Mouse (Mus musculus): Measurements from ENCODE around the gene Kdm4b.

Kdm4b gene

DNA sequence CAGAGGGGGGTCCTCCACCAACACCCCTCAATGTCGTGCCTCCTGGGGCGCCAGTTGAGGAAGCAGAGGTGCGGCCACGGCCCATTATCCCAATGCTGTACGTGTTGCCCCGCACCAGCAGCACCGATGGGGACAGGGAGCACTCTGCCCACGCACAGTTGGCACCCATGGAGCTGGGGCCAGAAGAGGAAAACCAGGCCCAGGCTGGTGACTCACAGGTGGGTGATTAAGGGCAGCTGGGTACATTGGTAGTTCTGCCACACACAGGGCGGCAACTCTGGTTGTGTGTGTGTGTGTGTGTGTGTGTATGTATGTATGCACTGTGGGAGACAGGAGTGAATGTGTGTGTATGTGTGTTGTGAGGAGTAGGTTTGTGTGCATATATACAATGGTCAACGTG is 68.0 kb downstream of the Kdm4b start:
- no peak for DNase-seq

DNA sequence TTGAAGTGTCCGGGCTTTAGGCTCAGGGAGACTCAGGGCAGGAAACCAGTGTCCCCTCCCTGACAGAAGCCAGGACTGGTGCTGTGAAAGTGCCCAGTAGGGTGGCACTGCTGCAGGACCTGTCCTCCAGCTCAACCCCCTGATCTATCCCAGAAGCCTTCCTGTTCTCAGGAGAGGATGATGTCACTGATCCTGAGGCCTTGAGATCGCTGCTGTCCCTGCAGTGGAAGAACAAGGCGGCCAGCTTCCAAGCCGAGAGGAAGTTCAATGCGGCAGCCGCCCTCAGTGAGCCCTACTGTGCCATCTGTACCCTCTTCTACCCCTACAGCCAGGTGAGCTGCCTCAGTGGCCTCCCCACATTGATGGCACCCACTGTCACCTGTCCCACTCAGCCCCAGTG is 70.2 kb downstream of the Kdm4b start:
- DNase-seq = no peak

DNA sequence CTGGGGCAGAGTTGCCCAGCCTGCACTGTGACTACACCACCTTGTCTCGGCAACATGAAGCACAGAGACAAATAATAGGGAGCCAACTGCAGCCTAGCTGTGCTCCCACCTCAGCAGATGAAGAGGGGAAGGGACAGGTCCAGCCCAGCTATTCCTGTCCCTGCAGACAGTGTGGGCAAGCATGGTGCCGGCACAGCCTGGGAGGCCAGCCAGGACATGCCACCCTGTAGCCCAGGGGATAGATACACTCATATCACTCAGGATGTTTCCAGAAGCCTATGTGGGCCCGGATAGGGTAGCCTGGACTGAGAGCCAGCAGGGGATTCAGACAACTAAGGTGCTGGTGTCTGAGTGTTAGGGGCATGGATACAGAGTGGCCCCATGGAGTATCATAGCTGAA is 74.4 kb downstream of the Kdm4b start:
- DNase-seq = no peak

DNA sequence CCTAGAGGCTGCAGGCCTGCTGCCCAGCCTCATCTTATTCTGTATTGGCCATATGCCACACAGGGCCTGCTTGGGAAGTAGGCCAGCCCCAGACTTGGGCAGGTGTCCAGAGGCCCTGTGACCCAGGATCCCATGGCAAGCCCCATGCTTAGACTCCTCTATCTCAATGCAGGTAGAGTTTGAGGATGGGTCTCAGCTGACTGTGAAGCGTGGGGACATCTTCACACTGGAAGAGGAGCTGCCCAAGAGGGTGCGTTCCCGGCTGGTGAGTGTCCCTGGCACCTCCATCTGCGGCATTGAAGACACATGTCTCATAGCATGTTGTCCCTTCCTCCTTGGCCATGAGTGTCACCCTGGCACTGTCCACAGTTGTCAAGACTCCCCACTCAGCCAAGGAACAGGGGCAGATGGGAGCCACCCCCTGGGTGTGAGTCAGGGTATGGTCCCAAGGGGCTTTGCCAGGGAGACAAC is 75.2 kb downstream of the Kdm4b start:
- no peak for DNase-seq

DNA sequence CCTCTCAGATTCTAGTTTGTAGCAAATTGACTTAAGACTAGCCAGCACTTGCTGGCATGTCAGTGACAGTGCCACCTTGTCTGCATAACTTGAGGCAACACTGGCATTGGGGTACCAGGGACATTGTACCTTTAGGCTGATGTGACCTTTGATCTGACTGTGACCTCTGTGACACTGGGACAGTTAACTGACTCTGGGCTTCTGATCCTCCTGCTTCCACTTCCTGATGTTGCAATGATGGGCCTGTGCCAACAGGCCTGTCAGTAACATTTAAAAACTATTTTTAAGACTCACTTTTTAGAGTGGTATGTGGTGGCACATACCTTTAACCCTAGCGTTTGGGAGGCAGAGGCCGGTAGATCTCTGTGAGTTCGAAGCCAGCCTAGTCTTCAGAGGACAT is 79.5 kb downstream of the Kdm4b start:
- DNase-seq = no peak

DNA sequence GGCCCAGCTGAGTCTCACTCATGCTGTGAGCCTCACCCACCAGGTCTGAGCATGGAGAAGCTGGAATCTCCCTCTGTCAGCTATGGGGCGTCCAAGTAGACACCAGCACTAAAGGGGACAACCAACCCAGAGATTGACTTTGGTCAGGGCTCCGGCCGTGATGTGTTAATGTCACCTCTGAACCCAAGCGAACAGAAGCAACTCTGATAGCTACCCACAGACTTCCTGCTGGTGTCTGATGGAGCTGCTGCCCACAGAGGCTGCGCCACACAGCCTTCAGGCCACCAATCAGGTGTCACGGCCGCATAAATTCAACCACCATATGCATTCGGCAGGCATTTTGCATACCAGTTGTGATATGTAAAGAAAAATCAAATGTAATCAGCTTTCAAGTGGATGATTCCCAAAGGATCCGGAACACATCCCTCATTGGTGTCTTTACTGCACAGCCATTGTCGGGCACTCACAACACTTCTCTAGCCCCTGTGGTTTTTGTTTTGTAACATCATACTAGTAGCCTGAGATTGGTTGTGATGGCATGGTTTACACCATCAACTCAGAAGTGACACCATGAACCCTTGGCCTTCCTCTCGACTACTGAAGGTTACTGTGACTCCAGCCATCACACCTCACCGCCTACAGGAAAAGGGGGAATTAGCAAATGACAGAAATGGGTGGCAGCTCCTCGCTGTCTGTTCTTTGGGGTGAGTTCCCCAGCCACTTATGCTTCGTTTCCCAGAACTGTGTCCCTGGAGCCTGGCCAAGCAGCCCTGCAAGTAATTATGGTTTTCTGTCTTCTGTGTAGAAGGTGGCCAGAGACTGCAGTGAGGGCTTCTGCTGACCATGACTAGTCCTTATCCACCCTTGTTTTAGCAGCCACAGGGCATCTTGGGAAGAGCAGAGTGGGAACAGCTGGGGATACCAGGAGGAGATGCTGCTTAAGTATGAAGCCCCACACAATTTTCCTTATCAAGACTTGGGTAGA is 80.3 kb downstream of the Kdm4b start:
- DNase-seq = peak in 1 of 2 experiments; percentile 19

DNA sequence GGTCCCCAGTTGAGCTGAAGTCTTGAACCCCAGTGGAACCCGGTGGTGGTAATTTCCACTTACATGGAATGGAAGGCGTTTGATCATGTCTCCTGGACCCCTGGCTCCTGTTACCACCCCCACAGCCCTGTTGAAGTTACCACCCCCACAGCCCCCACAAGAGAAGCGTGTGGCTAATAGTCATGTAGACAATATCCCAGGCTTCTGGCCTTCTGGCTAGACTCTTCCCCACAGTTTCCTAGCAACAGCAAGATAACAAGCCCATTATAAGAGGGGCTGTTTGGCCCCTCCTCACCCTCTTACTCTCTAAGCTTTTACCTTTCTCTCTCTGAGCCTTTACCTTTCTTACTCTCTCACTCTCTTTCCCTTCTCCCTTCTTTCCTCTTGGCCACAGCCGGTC is 81.0 kb downstream of the Kdm4b start:
- no peak for DNase-seq

DNA sequence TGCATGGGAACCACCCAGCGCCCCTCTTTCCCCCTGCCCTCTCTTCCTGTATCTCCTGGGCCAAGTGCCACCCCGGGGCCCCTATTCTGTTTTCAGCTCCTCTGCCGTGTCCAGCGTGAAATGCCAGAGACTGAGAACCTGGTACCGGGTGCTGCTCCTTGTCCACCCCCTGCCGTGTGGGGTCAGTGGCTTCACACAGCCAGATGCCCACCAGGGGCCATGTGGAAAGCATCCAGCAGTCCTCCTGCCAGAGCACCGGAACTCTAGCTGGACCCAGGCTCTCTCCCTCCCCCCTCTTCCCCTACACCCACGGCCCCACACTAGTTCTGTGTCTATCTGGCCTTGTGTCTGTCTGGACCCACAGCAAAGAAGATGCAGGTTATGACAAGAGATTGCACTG is 81.5 kb downstream of the Kdm4b start:
- DNase-seq = no peak

DNA sequence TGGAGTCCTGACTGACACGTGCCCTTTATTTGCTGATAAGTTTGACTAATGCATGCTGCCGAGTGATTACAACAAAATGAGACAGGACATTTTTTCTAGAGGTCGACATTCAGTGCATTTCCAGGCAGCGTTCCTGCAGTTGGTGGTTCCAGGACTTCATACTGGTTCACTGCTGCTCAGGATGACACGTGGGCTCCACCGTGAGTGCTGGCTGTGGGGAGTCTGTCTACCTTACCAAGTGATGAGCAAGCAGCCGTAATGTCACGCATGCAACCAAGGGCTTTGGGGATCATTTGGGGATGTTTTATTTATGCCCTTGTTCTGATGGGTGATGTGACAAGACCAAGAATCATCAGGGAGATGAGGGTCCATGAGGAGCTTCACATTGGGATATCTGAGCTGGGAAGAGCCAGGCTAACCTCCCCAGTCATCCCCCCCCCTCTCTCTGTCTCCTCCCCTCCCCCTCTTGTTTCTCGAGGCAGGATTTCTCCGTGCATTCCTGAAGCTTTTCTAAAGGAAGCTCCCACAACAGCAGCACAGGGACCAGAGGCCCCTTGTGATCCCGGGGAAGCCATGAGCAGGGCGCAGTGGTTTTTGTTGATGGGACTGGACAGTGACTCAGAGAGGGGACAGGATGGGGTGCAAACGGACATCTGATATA is 83.2 kb downstream of the Kdm4b start:
- no peak for DNase-seq

DNA sequence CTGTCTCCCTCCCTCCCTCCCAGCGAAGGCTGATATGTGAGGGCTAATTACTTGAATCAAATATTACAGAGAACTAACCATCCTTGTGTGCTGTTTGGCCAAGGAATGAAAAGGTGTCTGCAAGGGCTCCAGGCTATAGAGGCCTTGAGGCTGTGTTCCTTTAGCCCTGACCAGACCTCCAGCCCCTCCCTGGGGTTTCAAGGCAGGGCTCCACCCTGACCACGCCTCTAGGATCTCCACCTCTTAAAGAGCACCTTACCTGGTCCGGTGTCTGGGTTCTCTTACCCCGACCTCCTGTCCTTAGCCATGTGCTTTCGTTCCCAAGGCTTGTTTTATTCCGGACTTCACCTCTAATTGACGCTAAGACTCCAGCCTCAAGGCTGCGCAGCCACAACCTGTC is 83.9 kb downstream of the Kdm4b start:
- no peak for DNase-seq

DNA sequence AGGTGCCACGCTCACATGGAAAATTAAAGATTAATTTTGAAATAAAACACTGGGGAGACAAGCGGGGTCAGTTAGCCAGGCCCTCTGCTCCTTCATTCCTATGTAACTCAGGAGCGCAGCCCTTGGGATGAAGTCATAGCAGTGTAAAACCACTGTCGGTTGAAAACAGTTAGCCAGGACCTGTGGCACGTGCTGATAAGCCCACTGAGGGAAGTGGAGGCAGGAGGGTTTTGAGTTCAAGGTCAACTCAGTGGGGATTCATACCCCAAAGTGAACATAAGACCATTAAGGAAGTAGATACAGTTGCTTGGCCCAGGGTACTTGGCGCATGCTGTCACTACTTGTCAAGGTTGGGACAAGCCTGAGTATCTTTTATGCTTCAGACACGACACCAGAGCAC is 85.6 kb downstream of the Kdm4b start:
- no peak for DNase-seq

DNA sequence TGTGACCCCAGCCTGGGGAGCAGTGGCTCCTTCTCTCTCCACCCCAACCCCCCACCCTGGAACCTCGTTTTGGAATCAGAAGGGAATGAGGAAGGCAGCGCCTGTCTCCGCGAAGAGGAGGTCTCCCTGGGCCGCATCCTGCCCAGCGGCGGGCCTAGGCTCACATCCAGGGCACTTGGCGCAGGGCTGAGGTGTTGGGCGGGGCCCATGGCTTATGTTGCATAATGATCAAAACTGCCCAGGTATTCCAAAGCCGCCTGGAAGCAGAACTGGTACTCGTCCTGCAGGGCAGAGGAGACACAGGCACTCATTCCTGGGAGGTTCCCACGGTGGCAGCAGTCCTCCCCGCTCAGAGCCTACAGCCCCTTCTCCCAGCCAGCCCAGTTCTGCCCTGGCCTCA is 87.3 kb downstream of the Kdm4b start:
- no peak for DNase-seq

DNA sequence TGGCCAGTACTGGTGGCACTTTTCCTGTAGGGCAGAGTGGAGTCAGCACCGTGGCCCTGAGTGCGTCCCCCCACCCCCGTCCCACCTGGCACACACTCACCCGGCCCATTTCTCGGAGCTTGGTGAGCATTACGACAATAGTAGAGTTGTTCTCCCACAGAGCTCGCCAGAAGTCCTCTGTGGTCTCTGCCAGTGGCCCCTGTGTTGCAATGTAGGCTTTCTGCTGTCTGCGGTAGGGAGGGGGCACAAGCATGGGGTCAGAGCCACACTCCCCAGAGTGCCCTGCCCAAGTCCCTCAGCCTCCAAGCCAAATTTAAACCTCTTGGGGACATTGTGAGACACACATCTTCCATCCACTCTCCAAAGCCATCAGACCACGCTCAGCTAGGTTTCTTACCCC is 88.9 kb downstream of the Kdm4b start:
- no peak for DNase-seq

DNA sequence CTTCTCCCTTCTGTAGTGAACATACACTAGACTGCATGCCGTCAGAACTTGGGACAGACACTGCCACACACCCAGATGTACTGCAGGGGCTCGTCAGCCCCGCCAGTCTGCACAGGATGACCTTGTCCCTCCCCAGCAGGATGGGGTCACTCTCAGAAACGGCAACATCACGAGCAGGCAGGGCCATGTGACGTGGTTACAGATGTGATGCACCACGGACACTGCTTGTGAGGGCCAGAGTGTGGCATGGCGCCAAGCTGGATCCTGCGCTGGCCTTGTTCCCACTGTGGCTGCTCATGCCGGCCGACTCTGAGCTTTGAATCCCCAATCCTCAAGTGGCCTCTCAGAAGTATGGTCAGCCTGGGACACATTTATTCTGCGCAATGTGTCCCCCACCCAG is 92.4 kb downstream of the Kdm4b start:
- peak; percentile 34 to 62 for DNase-seq

DNA sequence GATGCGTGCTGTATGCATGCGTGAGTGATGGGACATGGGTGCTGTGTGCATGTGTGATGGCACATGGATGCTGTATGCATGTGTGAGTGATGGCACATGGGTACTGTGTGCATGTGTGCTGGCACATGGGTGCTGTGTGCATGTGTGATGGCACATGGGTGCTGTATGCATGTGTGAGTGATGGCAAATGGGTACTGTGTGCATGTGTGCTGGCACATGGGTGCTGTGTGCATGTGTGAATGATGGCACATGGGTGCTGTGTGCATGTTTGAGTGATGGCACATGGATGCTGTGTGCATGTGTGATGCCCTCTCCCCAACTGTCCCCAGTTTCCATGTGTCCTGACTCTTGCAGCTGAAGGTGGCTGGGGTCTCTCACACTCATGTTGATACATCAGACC is 94.2 kb downstream of the Kdm4b start:
- DNase-seq = no peak

DNA sequence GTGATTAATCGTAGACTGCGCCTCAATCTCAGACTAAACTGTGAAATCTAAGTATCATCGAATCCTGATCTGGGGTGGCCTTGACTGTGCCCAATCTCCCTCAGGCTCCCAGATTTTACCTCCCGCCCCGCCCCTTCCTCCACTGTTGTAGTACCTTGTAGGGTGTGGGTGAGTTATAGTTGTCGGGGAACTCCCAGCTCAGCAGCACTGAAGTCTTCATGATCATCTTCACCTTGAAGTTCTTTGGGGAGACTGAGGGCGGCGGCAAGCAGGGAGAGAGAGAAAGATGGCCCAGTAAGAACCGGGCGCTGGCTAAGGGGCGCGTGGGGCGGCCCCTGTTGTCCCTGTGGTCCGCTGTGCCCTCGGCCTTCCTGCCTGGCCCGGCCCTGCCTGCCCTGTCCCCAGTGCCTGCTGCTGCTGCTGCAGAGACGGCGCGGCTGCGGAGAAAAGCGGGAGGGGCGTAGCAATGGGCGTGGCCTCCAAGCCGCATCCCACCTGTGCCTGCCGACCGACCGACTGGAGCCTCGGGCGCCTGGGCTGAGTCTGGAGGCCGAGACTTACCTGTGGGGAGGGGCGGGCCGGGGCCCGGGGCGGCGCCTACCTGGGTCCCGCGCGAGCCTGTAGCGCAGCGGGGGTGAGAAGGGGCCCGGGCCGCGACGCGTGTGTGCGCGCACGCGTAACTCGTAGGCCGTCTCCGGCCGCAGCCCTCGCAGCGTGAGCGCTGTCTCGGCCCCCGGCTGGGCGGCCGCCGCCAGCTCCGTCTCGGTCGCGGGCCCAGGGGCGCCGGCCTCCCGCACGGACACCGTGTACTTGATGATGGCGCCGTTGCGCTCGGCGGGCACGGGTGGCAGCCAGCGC is 99.1 kb downstream of the Kdm4b start:
- peak; percentile 76 to 84 for DNase-seq

DNA sequence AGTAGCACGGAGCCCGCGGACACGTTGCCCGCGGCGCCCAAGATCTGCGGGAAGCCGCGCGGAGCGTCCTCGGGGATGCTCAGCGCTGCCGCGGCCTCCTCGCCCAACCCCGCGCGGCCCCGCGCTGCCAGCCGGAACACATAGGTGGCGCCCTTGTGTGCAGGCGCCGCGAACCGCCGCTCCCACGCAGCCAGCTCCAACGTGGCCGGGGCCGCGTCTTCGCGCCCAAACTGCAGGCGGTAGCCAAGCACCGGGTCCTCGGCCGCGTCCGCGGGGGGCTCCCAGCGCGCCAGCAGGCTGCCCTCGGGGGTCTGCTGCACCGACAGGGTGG is 99.7 kb downstream of the Kdm4b start:
- DNase-seq = peak; percentile 85 to 89

DNA sequence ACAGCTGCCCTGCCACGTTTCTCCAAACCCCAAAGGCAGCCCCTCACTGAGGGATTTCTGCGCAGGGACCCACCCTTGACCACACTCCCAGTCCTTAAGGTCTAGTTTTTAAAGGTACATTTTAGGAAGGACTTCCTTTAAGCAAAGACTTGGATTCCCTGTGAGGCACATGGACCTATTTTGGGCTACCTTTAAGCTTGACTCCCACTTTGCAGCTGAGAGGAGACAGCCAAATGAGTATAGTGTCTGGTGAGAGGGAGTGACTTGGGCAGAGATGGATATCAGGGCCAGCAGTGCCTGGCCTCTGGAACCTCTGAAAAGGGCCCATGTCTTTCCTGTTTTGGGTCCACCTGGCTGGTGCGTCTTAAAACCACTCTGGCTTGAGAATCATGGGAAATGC is 100.1 kb downstream of the Kdm4b start:
- no peak for DNase-seq

DNA sequence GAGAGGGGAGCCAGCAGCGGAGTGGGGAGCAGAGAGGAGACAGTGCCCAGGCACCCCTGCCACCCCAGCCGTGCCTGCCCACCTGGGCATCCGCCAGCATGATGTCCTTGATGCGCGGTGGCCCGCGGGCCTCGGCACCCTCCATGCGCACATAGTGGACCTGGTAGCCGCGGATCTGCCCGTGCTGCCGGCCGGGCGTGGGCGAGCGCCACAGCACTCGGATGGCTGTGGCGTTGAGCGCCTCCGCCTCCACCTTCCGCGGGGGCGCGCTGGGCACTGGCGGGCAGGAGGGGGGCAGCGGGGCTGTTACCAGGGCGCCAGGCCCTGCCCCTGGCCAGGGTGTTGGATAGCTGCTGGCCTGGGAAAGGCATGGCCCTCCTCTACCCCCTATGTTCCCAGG is 102.0 kb downstream of the Kdm4b start:
- no peak for DNase-seq

DNA sequence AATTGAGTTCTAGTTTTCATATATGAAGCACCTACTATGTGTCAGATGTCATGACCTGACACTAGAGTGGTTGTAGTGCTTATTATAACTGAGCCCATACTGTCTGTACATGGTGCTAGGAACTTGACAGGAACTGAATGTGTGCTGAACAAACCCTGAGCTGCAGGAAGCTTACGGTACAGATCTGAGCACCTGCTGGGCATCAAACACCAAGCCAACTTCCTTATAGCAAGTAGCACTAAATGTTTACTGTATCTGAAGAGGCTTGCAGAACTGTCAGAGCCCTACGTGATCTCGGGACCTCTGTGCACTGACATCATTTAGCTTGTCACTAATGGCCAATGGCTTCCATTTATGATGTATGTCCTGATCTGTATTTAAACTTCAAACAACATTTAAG is 105.7 kb downstream of the Kdm4b start:
- DNase-seq = no peak

DNA sequence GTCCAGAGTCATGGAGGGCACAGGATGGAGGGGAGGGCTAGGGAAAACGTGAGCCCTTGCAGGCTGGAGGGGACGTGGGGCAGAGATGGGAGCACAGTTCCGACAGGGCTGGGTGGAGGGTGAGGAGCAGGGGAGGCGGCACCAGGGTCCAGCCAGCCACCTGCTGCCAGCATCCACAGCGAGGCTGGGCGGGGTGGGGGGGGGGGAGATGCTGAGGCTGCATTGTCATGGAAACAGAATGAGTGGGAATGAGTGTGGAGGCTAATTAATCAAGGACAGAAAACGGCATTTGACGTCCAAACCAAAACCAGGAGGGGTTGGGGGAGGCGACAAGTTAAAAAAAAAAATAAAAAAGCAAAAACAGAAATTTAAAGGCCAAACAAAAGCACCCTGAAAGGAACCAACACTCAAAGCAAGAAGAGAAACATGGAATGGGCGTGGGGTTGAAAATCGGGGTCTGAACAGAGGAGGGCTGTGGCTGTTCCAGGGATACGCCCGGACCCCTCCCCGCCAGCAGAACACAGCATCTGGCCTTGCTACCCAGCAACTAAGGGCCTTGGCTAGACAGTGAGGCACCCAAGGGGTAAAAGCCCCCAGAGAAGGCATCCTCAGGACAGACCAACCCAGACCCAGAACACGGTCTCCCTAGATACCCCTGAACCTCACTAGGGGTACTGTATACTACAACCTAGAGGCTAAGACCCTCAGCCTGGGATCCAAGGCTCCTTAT is 114.0 kb downstream of the Kdm4b start:
- DNase-seq = no peak

DNA sequence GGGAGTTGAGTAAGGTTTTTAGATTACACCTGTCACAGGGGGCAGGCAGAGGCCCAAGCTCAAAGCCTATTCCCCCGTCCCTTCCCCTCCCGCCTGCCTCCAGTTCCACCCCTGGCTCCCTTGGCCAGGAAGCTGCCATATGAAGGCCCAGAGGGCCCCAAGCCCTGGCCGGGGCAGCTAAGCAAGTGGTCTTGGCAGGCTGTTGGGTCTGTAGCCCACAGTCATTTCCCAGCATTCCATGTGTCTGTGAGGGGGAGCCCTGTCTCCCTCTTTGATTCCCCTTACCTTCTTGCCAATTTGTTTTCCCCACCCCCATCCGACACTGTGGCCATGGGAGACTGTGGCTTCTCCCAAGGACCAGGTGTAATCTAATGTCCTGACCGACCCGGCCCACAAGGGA is 116.5 kb downstream of the Kdm4b start:
- DNase-seq = no peak

DNA sequence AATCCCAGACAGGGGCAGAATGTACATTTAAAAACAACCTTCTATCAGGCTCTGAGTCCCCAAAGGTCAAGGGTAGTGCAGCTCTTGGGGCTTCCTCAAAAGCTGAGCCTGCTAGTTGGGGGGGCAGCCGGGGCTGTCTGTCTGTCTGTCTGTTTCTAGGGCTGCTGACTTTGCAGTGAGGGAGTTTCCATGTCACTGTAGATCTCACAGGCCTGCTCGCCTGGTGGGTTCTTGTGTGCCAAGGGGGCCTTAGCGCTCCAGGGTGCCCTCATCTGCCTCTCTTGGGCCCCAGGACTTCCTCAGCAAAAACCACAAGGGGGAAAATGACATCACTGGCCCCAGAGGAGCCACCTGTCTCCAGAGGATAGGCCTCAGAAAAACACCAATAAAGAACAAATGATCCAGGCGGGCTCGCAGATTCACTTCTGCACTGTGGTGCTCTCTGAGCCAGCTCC is 117.5 kb downstream of the Kdm4b start:
- peak in 1 of 2 experiments; percentile 31 for DNase-seq
